ENCODE assay signal across 9 mouse cellular contexts in the genomic region with DNA sequence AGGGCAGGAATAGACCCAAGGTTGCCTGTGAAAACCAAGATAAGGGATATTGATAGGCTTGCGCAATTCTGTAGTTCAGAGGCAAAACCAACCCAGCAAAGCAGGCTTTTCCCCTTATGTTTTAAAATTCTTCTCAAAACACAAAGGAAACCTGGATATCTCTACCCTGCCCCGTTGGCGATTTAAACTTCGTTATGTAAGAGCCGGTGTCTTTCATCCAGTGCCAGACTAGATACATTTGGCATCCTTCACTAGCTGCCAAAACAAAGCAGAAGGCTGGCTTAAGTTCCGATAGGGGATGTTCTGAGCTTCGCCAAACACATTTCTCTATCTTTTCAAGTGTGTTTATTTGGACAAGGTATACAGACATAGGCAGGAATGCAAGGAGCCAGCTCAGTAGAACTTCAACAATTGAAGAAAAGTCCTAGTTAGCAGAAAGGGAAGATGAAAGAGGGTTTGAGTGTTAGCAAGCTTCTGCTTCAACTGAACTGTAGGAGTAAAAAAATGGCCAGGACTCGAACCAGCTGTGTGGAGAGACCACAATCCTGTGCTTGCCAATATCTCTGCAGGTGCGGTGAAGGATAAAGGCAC.
DNase-seq lines count a peak whose midpoint lies in the region; ATAC-seq and TF ChIP-seq lines count a peak whose summit lies in the region.
"Had no signal": no experiment of that assay in that cellular context is flagged by ENCODE, and none has a peak within 500 bp of the region (broad histone marks: within the 10 kb centered on the region; RNA-seq: fewer than 3 reads in every experiment).

No protein-coding gene starts in this region.

- ATAC-seq in hindbrain, embryonic 14.5 days (ENCODE audit: low FRiP score), result no peak

- H3K27me3 ChIP-seq in hindbrain, embryonic 14.5 days (ENCODE audit: control insufficient read depth, insufficient read depth, low read length), result no peaks in the 10 kb centered on the region
- H3K27me3 ChIP-seq: liver, embryonic 13.5 days had no signal

- H3K9me3 ChIP-seq in hindbrain, embryonic 14.5 days (ENCODE audit: control insufficient read depth, low read length), result no peaks in the 10 kb centered on the region
- H3K9me3 ChIP-seq: liver, embryonic 13.5 days had no signal

- no peak overlapping the region for H3K9ac ChIP-seq in hindbrain, embryonic 14.5 days
- H3K9ac ChIP-seq: liver, embryonic 13.5 days had no signal

- no peak for DNase-seq in layer of hippocampus, adult 2 months (ENCODE audit: low spot score in 2 of 2)
- no peak for DNase-seq in layer of hippocampus, postnatal 36 days
- peak; percentile 82 for DNase-seq in Muller cell, postnatal 12 days (ENCODE audit: inconsistent ontology term)
- DNase-seq in cerebellum, adult 9-11 months, result peak; percentile 83
- peak; percentile 48 for DNase-seq in hindbrain, embryonic 14.5 days (ENCODE audit: low spot score)
- peak; percentile 80 for DNase-seq in naive thymus-derived CD4-positive, alpha-beta T cell, adult 2 months (ENCODE audit: low read depth)
- DNase-seq in urinary bladder, postnatal 25 days (ENCODE audit: low spot score), result no peak
- no peak for DNase-seq in kidney, adult 8-10 months
- DNase-seq: liver, embryonic 13.5 days had no signal

- H3K4me3 ChIP-seq in layer of hippocampus, adult 2 months, result no peak overlapping the region
- H3K4me3 ChIP-seq in hindbrain, embryonic 14.5 days (replicated peaks; ENCODE audit: low read length), result no peak overlapping the region
- H3K4me3 ChIP-seq: liver, embryonic 13.5 days had no signal

- TF ChIP-seq CTCF in layer of hippocampus, adult 2 months (conservative IDR thresholded peaks at IDR 0.05), result no peak

- peaks cover 6% of the 10 kb centered on the region; the same call in 1 of the 2 replicates for H3K4me1 ChIP-seq in hindbrain, embryonic 14.5 days (replicated peaks; ENCODE audit: control insufficient read depth, insufficient read depth, low read length)

- H3K27ac ChIP-seq in layer of hippocampus, adult 2 months, result peak overlapping the region; percentile 64; the same call in 1 of the 2 replicates
- peak overlapping the region; percentile 38; the same call in 1 of the 2 replicates for H3K27ac ChIP-seq in hindbrain, embryonic 14.5 days
- H3K27ac ChIP-seq: liver, embryonic 13.5 days had no signal

- WGBS in hindbrain, embryonic 14.5 days, result 67% methylated on average over 9 of the region's 9 CpGs

- H3K4me2 ChIP-seq in hindbrain, embryonic 14.5 days (replicated peaks), result no peak overlapping the region
- H3K4me2 ChIP-seq: liver, embryonic 13.5 days had no signal

- H3K36me3 ChIP-seq in hindbrain, embryonic 14.5 days (replicated peaks; ENCODE audit: control insufficient read depth, insufficient read depth), result no peaks in the 10 kb centered on the region; the same call in 1 of the 2 replicates
- H3K36me3 ChIP-seq: liver, embryonic 13.5 days had no signal

Comparison
In these comparisons a context has a peak if more than half of its experiments do, and no peak if none do; other contexts are left out.
1. DNase-seq: peak in Muller cell, postnatal 12 days (single experiment), cerebellum, adult 9-11 months (single experiment), hindbrain, embryonic 14.5 days (single experiment) and naive thymus-derived CD4-positive, alpha-beta T cell, adult 2 months (single experiment); none in layer of hippocampus, adult 2 months (0 of 2), layer of hippocampus, postnatal 36 days (0 of 2), urinary bladder, postnatal 25 days (single experiment) and kidney, adult 8-10 months (0 of 2).